Mouse (Mus musculus) heart, adult 18-20 months (tissue): ENCODE measurements around the gene Zfp445. TPM values are rescaled to one million over a fixed set of nuclear protein-coding genes. Genes with fewer than 3 reads are reported as not detected.

Source experiments
- DNase-seq, 2 experiments: peaks; one replicate each; pipeline ENCODE4 v3.0.0; 2021 to 2022; ENCODE audit warnings: mixed read lengths in 1 of 2
- total RNA-seq, 2 experiments: library from RNA; stranded (reverse); gene quantifications; 2 replicates each; pipeline ENCODE4 v1.2.3; 2021

Gene Zfp445
- total RNA-seq, 2 experiments from 2014 or later = 55.1 to 62.7 TPM

- DNase-seq = peak; percentile 57 to 60
These were observed 29.0 kb downstream of the Zfp445 start for GRCm38 (mm10) chr9:122836790-122837189.

- DNase-seq = peak; percentile 23
These were observed 29.7 kb downstream of the Zfp445 start for GRCm38 (mm10) chr9:122836126-122836525.

- DNase-seq = no peak
These were observed 35.9 kb downstream of the Zfp445 start for GRCm38 (mm10) chr9:122829826-122830380.

- no peak for DNase-seq
These were observed 39.1 kb downstream of the Zfp445 start for GRCm38 (mm10) chr9:122826743-122827142.

- DNase-seq = no peak
These were observed 42.3 kb downstream of the Zfp445 start for GRCm38 (mm10) chr9:122823374-122824017.

GRCm38 (mm10) chr9:122815239-122815851 is 50.5 kb downstream of the Zfp445 start:
- DNase-seq = no peak

- no peak for DNase-seq
These were observed 51.0 kb downstream of the Zfp445 start for GRCm38 (mm10) chr9:122814775-122815174.

GRCm38 (mm10) chr9:122812386-122812785 is 53.4 kb downstream of the Zfp445 start:
- DNase-seq = no peak

GRCm38 (mm10) chr9:122810212-122810611 is 55.6 kb downstream of the Zfp445 start:
- peak; percentile 51 to 66 for DNase-seq

GRCm38 (mm10) chr9:122807186-122807585 is 58.6 kb downstream of the Zfp445 start:
- no peak for DNase-seq

GRCm38 (mm10) chr9:122805845-122806341 is 59.9 kb downstream of the Zfp445 start:
- DNase-seq = no peak

GRCm38 (mm10) chr9:122805053-122805844 is 60.6 kb downstream of the Zfp445 start, which contains the start of gene Tcaim:
Gene Tcaim, plus strand, starts transcription at chr9:122805539.
- peak; percentile 94 to 95 for DNase-seq

Other genes starting within 250 kb of the Zfp445 start
- gene Topaz1, start 118.7 kb downstream of the Zfp445 start, total RNA-seq = not detected
- 10 to 100 TPM; 45.2 to 47.6 TPM for gene Tcaim, start 60.5 kb downstream of the Zfp445 start, total RNA-seq
- not detected for gene Gm35549, start 22.0 kb downstream of the Zfp445 start, total RNA-seq
- gene Zkscan7, start 19.7 kb upstream of the Zfp445 start, total RNA-seq = 1 to 10 TPM; 6.3 to 6.8 TPM
- 1 to 10 TPM; 1.0 to 1.1 TPM for gene Zfp105, start 57.1 kb upstream of the Zfp445 start, total RNA-seq
- 10 to 100 TPM; 15.4 to 16.6 TPM for gene 1110059G10Rik, start 85.0 kb upstream of the Zfp445 start, total RNA-seq
- gene Kif15, start 85.0 kb upstream of the Zfp445 start, total RNA-seq = under 1 TPM; 0.67 to 0.77 TPM
- 10 to 100 TPM; 12.1 to 12.4 TPM for gene Tmem42, start 155.3 kb upstream of the Zfp445 start, total RNA-seq
- not detected for gene Tgm4, start 168.7 kb upstream of the Zfp445 start, total RNA-seq
- 10 to 100 TPM; 38.7 to 39.7 TPM for gene Zdhhc3, start 247.2 kb upstream of the Zfp445 start, total RNA-seq
- gene Exosc7, start 247.2 kb upstream of the Zfp445 start, total RNA-seq = 10 to 100 TPM; 30.3 to 31.3 TPM